Comparison of ENCODE assay signal across 8 mouse cellular contexts in genomic region chr15:6570876-6571275, GRCm38 (mm10). TPM values are rescaled to one million over a fixed set of nuclear protein-coding genes. Genes with fewer than 3 reads are reported as not detected.
DNase-seq lines count a peak whose midpoint lies in the region; ATAC-seq lines count a peak whose summit lies in the region.

No protein-coding gene starts in this region.

- DNase-seq in heart, adult 18-20 months: peak; percentile 61 to 78
- peak; percentile 9 for DNase-seq in cerebellum, adult 11-12 months
- DNase-seq in layer of hippocampus, postnatal 14 days (ENCODE audit: low spot score in 2 of 2): peak; percentile 67 to 76
- peak; percentile 57 for DNase-seq in right cerebral cortex, postnatal 14 days

- H3K9me3 ChIP-seq in heart, embryonic 12.5 days (replicated peaks): peaks cover 1% of the 10 kb centered on the region; the same call in 1 of the 2 replicates
- no peaks in the 10 kb centered on the region for H3K9me3 ChIP-seq in forebrain, embryonic 16.5 days (ENCODE audit: control insufficient read depth, low read length)
- H3K9me3 ChIP-seq in hindbrain, embryonic 12.5 days (replicated peaks): no peaks in the 10 kb centered on the region

- peaks cover 18% of the 10 kb centered on the region for H3K4me1 ChIP-seq in heart, embryonic 12.5 days (replicated peaks)
- no peaks in the 10 kb centered on the region for H3K4me1 ChIP-seq in forebrain, embryonic 16.5 days (replicated peaks; ENCODE audit: control insufficient read depth, insufficient read depth, low read length)
- no peaks in the 10 kb centered on the region for H3K4me1 ChIP-seq in hindbrain, embryonic 12.5 days

- H3K9ac ChIP-seq in heart, embryonic 12.5 days: no peak overlapping the region
- no peak overlapping the region for H3K9ac ChIP-seq in forebrain, embryonic 16.5 days (replicated peaks; ENCODE audit: low read depth, low read length)
- no peak overlapping the region for H3K9ac ChIP-seq in hindbrain, embryonic 12.5 days

- H3K4me3 ChIP-seq in heart, embryonic 12.5 days: no peak overlapping the region
- H3K4me3 ChIP-seq in forebrain, embryonic 16.5 days (replicated peaks; ENCODE audit: low read length): no peak overlapping the region
- H3K4me3 ChIP-seq in hindbrain, embryonic 12.5 days: no peak overlapping the region

- no peak for ATAC-seq in heart, embryonic 12.5 days (ENCODE audit: insufficient number of reproducible peaks, low FRiP score)
- peak; percentile 94 for ATAC-seq in forebrain, embryonic 16.5 days
- ATAC-seq in hindbrain, embryonic 12.5 days (ENCODE audit: low FRiP score): peak; percentile 82
- peak; percentile 44 for ATAC-seq in megakaryocyte, adult 5-6 weeks (ENCODE audit: poor library complexity, severe bottlenecking)

- H3K27ac ChIP-seq in heart, embryonic 12.5 days (ENCODE audit: poor library complexity, severe bottlenecking): no peak overlapping the region
- H3K27ac ChIP-seq in forebrain, embryonic 16.5 days (ENCODE audit: low read length): no peak overlapping the region
- no peak overlapping the region for H3K27ac ChIP-seq in hindbrain, embryonic 12.5 days

- WGBS in heart, embryonic 12.5 days: 6% methylated on average over 7 of the region's 7 CpGs
- 8% methylated on average over 7 of the region's 7 CpGs for WGBS in forebrain, embryonic 16.5 days
- 8% methylated on average over 7 of the region's 7 CpGs for WGBS in hindbrain, embryonic 12.5 days

- H3K4me2 ChIP-seq in heart, embryonic 12.5 days: no peak overlapping the region
- no peak overlapping the region for H3K4me2 ChIP-seq in forebrain, embryonic 16.5 days (ENCODE audit: low read length)
- no peak overlapping the region for H3K4me2 ChIP-seq in hindbrain, embryonic 12.5 days (replicated peaks)

- no peaks in the 10 kb centered on the region for H3K36me3 ChIP-seq in heart, embryonic 12.5 days
- no peaks in the 10 kb centered on the region for H3K36me3 ChIP-seq in forebrain, embryonic 16.5 days (ENCODE audit: control insufficient read depth, insufficient read depth)
- H3K36me3 ChIP-seq in hindbrain, embryonic 12.5 days: no peaks in the 10 kb centered on the region

- H3K27me3 ChIP-seq in heart, embryonic 12.5 days (replicated peaks): no peaks in the 10 kb centered on the region
- H3K27me3 ChIP-seq in forebrain, embryonic 16.5 days (replicated peaks; ENCODE audit: control insufficient read depth, insufficient read depth, low read length): no peaks in the 10 kb centered on the region
- no peaks in the 10 kb centered on the region for H3K27me3 ChIP-seq in hindbrain, embryonic 12.5 days

RNA-seq across cellular contexts. Expression of gene Fyb, which starts 48.2 kb away (rescaled TPM):
- 10 to 100 TPM; 19.8 to 34.3 TPM for total RNA-seq in heart, adult 18-20 months (2021)
- 4.3 and 7.0 TPM in 2 replicates for polyA plus RNA-seq in heart, embryonic 12.5 days (2016; fragmentation: Nextera tagmentation; extraction: Ambion mirVana)
- polyA plus RNA-seq in forebrain, embryonic 16.5 days (2015; fragmentation: Nextera tagmentation; extraction: Ambion mirVana): 1.6 TPM in 2 replicates
- 4.8 and 5.5 TPM in 2 replicates for polyA plus RNA-seq in hindbrain, embryonic 12.5 days (2016; fragmentation: Nextera tagmentation; extraction: Ambion mirVana)
- 10 to 100 TPM in 1 of 2 experiments, 1 to 10 TPM in 1; 9.3 to 13.6 TPM for total RNA-seq in layer of hippocampus, postnatal 14 days (2021)
- 319 and 334 TPM in 2 replicates for total RNA-seq in megakaryocyte, adult 5-6 weeks (2015)
- total RNA-seq in megakaryocyte, adult 5-6 weeks (2017): 128 and 161 TPM in 2 replicates

Comparison
In these comparisons a context has a peak if more than half of its experiments do, and no peak if none do; other contexts are left out.
1. DNase-seq: peak in every context shown above with its lines; median percentile 72 in layer of hippocampus, postnatal 14 days; 70 in heart, adult 18-20 months; 57 in right cerebral cortex, postnatal 14 days; 9 in cerebellum, adult 11-12 months.